Mouse (Mus musculus): ENCODE data around the gene Krtap1-3. TPM values are rescaled to one million over a fixed set of nuclear protein-coding genes. Genes with fewer than 3 reads are reported as not detected.

The Krtap1-3 gene
- polyA plus RNA-seq, 1 experiment: not detected

GRCm38 (mm10) chr11:99559366-99559765 lies 31.8 kb downstream of the Krtap1-3 start, which contains the start of gene Gm11939:
Gene Gm11939, minus strand, starts transcription at chr11:99559466.
- H3K4me1 ChIP-seq (ENCODE audit: control insufficient read depth, insufficient read depth, insufficient read length, low read length): no peaks in the 10 kb centered on the region; the same call in 1 of the 2 replicates
- H3K27me3 ChIP-seq (ENCODE audit: control insufficient read depth, insufficient read depth, low read length): no peaks in the 10 kb centered on the region
- no peak within 1 kb of the TSS for H3K4me3 ChIP-seq (ENCODE audit: low read depth, low read length)
- 68% methylated on average over 9 of the region's 9 CpGs for WGBS
- no peak for TF ChIP-seq POLR2A (IDR thresholded peaks at IDR 0.05; ENCODE audit: low read depth, low read length)
- no peak for TF ChIP-seq CTCF (IDR thresholded peaks at IDR 0.05; ENCODE audit: extremely low read depth, insufficient read length, insufficient replicate concordance, low read depth, low read length)
- no peaks in the 10 kb centered on the region for H3K36me3 ChIP-seq (ENCODE audit: control insufficient read depth, insufficient read depth, low read length)
- no peak within 1 kb of the TSS for H3K27ac ChIP-seq (ENCODE audit: insufficient read depth, low read depth, low read length)

GRCm38 (mm10) chr11:99557976-99558745 lies 33.0 kb downstream of the Krtap1-3 start:
- TF ChIP-seq CTCF (IDR thresholded peaks at IDR 0.05; ENCODE audit: extremely low read depth, insufficient read length, insufficient replicate concordance, low read depth, low read length) (no peak), POLR2A (IDR thresholded peaks at IDR 0.05; ENCODE audit: low read depth, low read length) (no peak)
- Histone ChIP-seq H3K4me1 (ENCODE audit: control insufficient read depth, insufficient read depth, insufficient read length, low read length) (peaks cover 2% of the 10 kb centered on the region; the same call in 1 of the 2 replicates), H3K36me3 (ENCODE audit: control insufficient read depth, insufficient read depth, low read length) (no peaks in the 10 kb centered on the region), H3K4me3 (ENCODE audit: low read depth, low read length) (no peak overlapping the region), H3K27ac (ENCODE audit: insufficient read depth, low read depth, low read length) (no peak overlapping the region), H3K27me3 (ENCODE audit: control insufficient read depth, insufficient read depth, low read length) (no peaks in the 10 kb centered on the region)
- WGBS: 86% methylated on average over 3 of the region's 3 CpGs

GRCm38 (mm10) chr11:99556753-99557152 lies 34.4 kb downstream of the Krtap1-3 start, which contains the start of gene Krtap3-2:
Gene Krtap3-2, minus strand, starts transcription at chr11:99556853.
- Histone ChIP-seq H3K36me3 (ENCODE audit: control insufficient read depth, insufficient read depth, low read length) (no peaks in the 10 kb centered on the region), H3K4me1 (ENCODE audit: control insufficient read depth, insufficient read depth, insufficient read length, low read length) (peaks cover 2% of the 10 kb centered on the region; the same call in 1 of the 2 replicates), H3K27ac (ENCODE audit: insufficient read depth, low read depth, low read length) (no peak within 1 kb of the TSS), H3K27me3 (ENCODE audit: control insufficient read depth, insufficient read depth, low read length) (no peaks in the 10 kb centered on the region), H3K4me3 (ENCODE audit: low read depth, low read length) (no peak within 1 kb of the TSS)
- TF ChIP-seq POLR2A (IDR thresholded peaks at IDR 0.05; ENCODE audit: low read depth, low read length) (no peak), CTCF (IDR thresholded peaks at IDR 0.05; ENCODE audit: extremely low read depth, insufficient read length, insufficient replicate concordance, low read depth, low read length) (no peak)
- 90% methylated on average over 2 of the region's 2 CpGs for WGBS

GRCm38 (mm10) chr11:99556195-99556594 lies 34.9 kb downstream of the Krtap1-3 start:
- 92% methylated on average over 2 of the region's 2 CpGs for WGBS
- TF ChIP-seq POLR2A (IDR thresholded peaks at IDR 0.05; ENCODE audit: low read depth, low read length) (no peak), CTCF (IDR thresholded peaks at IDR 0.05; ENCODE audit: extremely low read depth, insufficient read length, insufficient replicate concordance, low read depth, low read length) (no peak)
- Histone ChIP-seq H3K27me3 (ENCODE audit: control insufficient read depth, insufficient read depth, low read length) (no peaks in the 10 kb centered on the region), H3K36me3 (ENCODE audit: control insufficient read depth, insufficient read depth, low read length) (no peaks in the 10 kb centered on the region), H3K27ac (ENCODE audit: insufficient read depth, low read depth, low read length) (no peak overlapping the region), H3K4me3 (ENCODE audit: low read depth, low read length) (no peak overlapping the region), H3K4me1 (ENCODE audit: control insufficient read depth, insufficient read depth, insufficient read length, low read length) (peaks cover 2% of the 10 kb centered on the region; the same call in 1 of the 2 replicates)

- TF ChIP-seq POLR2A (IDR thresholded peaks at IDR 0.05; ENCODE audit: low read depth, low read length): no peak
- Histone ChIP-seq H3K27ac (ENCODE audit: insufficient read depth, low read depth, low read length) (no peak within 1 kb of the TSS), H3K36me3 (ENCODE audit: control insufficient read depth, insufficient read depth, low read length) (no peaks in the 10 kb centered on the region), H3K27me3 (ENCODE audit: control insufficient read depth, insufficient read depth, low read length) (no peaks in the 10 kb centered on the region), H3K4me3 (ENCODE audit: low read depth, low read length) (no peak within 1 kb of the TSS), H3K4me1 (ENCODE audit: control insufficient read depth, insufficient read depth, insufficient read length, low read length) (peaks cover 2% of the 10 kb centered on the region; the same call in 1 of the 2 replicates)
- WGBS: 63% methylated on average over 4 of the region's 4 CpGs
Measured at GRCm38 (mm10) chr11:99550765-99551164, 40.4 kb downstream of the Krtap1-3 start, which contains the start of gene Krtap3-3. Gene Krtap3-3, minus strand, starts transcription at chr11:99550865.

GRCm38 (mm10) chr11:99547892-99548291 lies 43.2 kb downstream of the Krtap1-3 start:
- no peak overlapping the region for H3K27ac ChIP-seq (ENCODE audit: insufficient read depth, low read depth, low read length)
- no peaks in the 10 kb centered on the region for H3K36me3 ChIP-seq (ENCODE audit: control insufficient read depth, insufficient read depth, low read length)
- no peak for TF ChIP-seq POLR2A (IDR thresholded peaks at IDR 0.05; ENCODE audit: low read depth, low read length)
- no peak overlapping the region for H3K4me3 ChIP-seq (ENCODE audit: low read depth, low read length)
- H3K4me1 ChIP-seq (ENCODE audit: control insufficient read depth, insufficient read depth, insufficient read length, low read length): no peaks in the 10 kb centered on the region
- no peaks in the 10 kb centered on the region for H3K27me3 ChIP-seq (ENCODE audit: control insufficient read depth, insufficient read depth, low read length)

Other genes with a start within 250 kb of the Krtap1-3 start
- not detected in 2 replicates for gene Krt27, start 240.2 kb downstream of the Krtap1-3 start, polyA plus RNA-seq (2012; rRNA removed)
- not detected in 2 replicates for gene Krt28, start 216.4 kb downstream of the Krtap1-3 start, polyA plus RNA-seq (2012; rRNA removed)
- 0.15 and 0.18 TPM in 2 replicates for gene Krt10, start 202.0 kb downstream of the Krtap1-3 start, polyA plus RNA-seq (2012; rRNA removed)
- 0.48 and 9.5 TPM in 2 replicates for gene Krt12, start 169.1 kb downstream of the Krtap1-3 start, polyA plus RNA-seq (2012; rRNA removed)
- 292 and 951 TPM in 2 replicates for gene Krt20, start 153.2 kb downstream of the Krtap1-3 start, polyA plus RNA-seq (2012; rRNA removed)
- 4.4 and 7.4 TPM in 2 replicates for gene Krt23, start 98.2 kb downstream of the Krtap1-3 start, polyA plus RNA-seq (2012; rRNA removed)
- not detected in 2 replicates for gene Krt39, start 70.0 kb downstream of the Krtap1-3 start, polyA plus RNA-seq (2012; rRNA removed)
- gene Krt40, start 48.2 kb downstream of the Krtap1-3 start, polyA plus RNA-seq (2012; rRNA removed): not detected in 2 replicates
- gene Krtap3-3, start 40.5 kb downstream of the Krtap1-3 start, polyA plus RNA-seq (2012; rRNA removed): not detected in 2 replicates
- not detected in 2 replicates for gene Krtap3-2, start 34.5 kb downstream of the Krtap1-3 start, polyA plus RNA-seq (2012; rRNA removed)
- not detected in 2 replicates for gene Gm11939, start 31.9 kb downstream of the Krtap1-3 start, polyA plus RNA-seq (2012; rRNA removed)
- gene Krtap3-1, start 24.7 kb downstream of the Krtap1-3 start, polyA plus RNA-seq (2012; rRNA removed): 0.47 and 2.7 TPM in 2 replicates
- gene Krtap1-5, start 10.3 kb downstream of the Krtap1-3 start, polyA plus RNA-seq (2012; rRNA removed): not detected in 2 replicates
- gene Krtap1-4, start 7.7 kb downstream of the Krtap1-3 start, polyA plus RNA-seq (2012; rRNA removed): not detected in 2 replicates
- not detected in 2 replicates for gene Krtap9-3, start 6.8 kb upstream of the Krtap1-3 start, polyA plus RNA-seq (2012; rRNA removed)
- 1.3 TPM in 1 of 2 replicates, not detected in the other for gene Gm11938, start 12.0 kb upstream of the Krtap1-3 start, polyA plus RNA-seq (2012; rRNA removed)
- gene Gm11937, start 18.9 kb upstream of the Krtap1-3 start, polyA plus RNA-seq (2012; rRNA removed): not detected in 2 replicates
- gene Krtap2-4, start 23.5 kb upstream of the Krtap1-3 start, polyA plus RNA-seq (2012; rRNA removed): 0.29 and 1.9 TPM in 2 replicates
- 1.9 TPM in 1 of 2 replicates, not detected in the other for gene Gm11562, start 29.1 kb upstream of the Krtap1-3 start, polyA plus RNA-seq (2012; rRNA removed)
- gene Krtap4-1, start 36.9 kb upstream of the Krtap1-3 start, polyA plus RNA-seq (2012; rRNA removed): not detected in 2 replicates
- not detected in 2 replicates for gene Krtap4-2, start 43.7 kb upstream of the Krtap1-3 start, polyA plus RNA-seq (2012; rRNA removed)
- not detected in 2 replicates for gene Krtap4-7, start 52.8 kb upstream of the Krtap1-3 start, polyA plus RNA-seq (2012; rRNA removed)
- not detected in 2 replicates for gene Gm11555, start 58.9 kb upstream of the Krtap1-3 start, polyA plus RNA-seq (2012; rRNA removed)
- gene Gm11563, start 67.6 kb upstream of the Krtap1-3 start, polyA plus RNA-seq (2012; rRNA removed): not detected in 2 replicates
- not detected in 2 replicates for gene Krtap4-6, start 74.6 kb upstream of the Krtap1-3 start, polyA plus RNA-seq (2012; rRNA removed)
- gene Gm14190, start 99.4 kb upstream of the Krtap1-3 start, polyA plus RNA-seq (2012; rRNA removed): not detected in 2 replicates
- not detected in 2 replicates for gene Gm14180, start 143.0 kb upstream of the Krtap1-3 start, polyA plus RNA-seq (2012; rRNA removed)
- not detected in 2 replicates for gene Gm11595, start 181.6 kb upstream of the Krtap1-3 start, polyA plus RNA-seq (2012; rRNA removed)
- not detected in 2 replicates for gene Krtap4-8, start 189.4 kb upstream of the Krtap1-3 start, polyA plus RNA-seq (2012; rRNA removed)
- gene Krtap4-9, start 193.9 kb upstream of the Krtap1-3 start, polyA plus RNA-seq (2012; rRNA removed): not detected in 2 replicates
- not detected in 2 replicates for gene Gm11596, start 202.1 kb upstream of the Krtap1-3 start, polyA plus RNA-seq (2012; rRNA removed)
- not detected in 2 replicates for gene Gm11569, start 207.6 kb upstream of the Krtap1-3 start, polyA plus RNA-seq (2012; rRNA removed)
- not detected in 2 replicates for gene Gm11554, start 213.1 kb upstream of the Krtap1-3 start, polyA plus RNA-seq (2012; rRNA removed)
- gene Krtap4-13, start 218.6 kb upstream of the Krtap1-3 start, polyA plus RNA-seq (2012; rRNA removed): not detected in 2 replicates
- not detected in 2 replicates for gene Gm11564, start 224.3 kb upstream of the Krtap1-3 start, polyA plus RNA-seq (2012; rRNA removed)
- not detected in 2 replicates for gene 2300003K06Rik, start 246.7 kb upstream of the Krtap1-3 start, polyA plus RNA-seq (2012; rRNA removed)